Comparison of ENCODE assay signal across 10 mouse cellular contexts in the genomic region with DNA sequence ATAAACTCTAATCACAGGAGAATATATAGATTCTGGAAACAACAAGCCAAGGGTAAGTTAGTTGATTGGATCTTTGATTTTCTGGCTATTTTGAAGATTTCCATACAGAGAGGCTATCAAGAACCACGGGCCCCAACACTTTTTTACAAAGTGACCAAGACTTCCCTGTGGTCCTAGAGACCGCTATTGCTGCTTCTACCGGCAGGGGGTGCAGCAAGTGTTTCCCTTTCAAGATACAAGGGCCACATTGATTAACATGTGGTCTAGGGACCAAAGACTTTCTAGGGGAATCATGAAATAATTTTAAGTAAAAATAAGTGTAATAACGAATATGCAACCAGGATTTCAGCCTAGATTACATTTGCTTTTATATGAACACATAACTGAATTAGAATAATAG. TPM values are rescaled to one million over a fixed set of nuclear protein-coding genes. Genes with fewer than 3 reads are reported as not detected.
DNase-seq lines count a peak whose midpoint lies in the region; ATAC-seq lines count a peak whose summit lies in the region.
"Had no signal": no experiment of that assay in that cellular context is flagged by ENCODE, and none has a peak within 500 bp of the region (broad histone marks: within the 10 kb centered on the region; RNA-seq: fewer than 3 reads in every experiment).

No protein-coding gene starts in this region.

- no peaks in the 10 kb centered on the region for H3K9me3 ChIP-seq in neural tube, embryonic 15.5 days (replicated peaks)
- H3K9me3 ChIP-seq: heart, embryonic 15.5 days; neural tube, embryonic 13.5 days had no signal

- peaks cover 7% of the 10 kb centered on the region; the same call in 1 of the 2 replicates for H3K4me1 ChIP-seq in neural tube, embryonic 15.5 days
- H3K4me1 ChIP-seq: heart, embryonic 15.5 days had no signal

- no peaks in the 10 kb centered on the region for H3K27me3 ChIP-seq in neural tube, embryonic 15.5 days (replicated peaks)
- H3K27me3 ChIP-seq: neural tube, embryonic 13.5 days had no signal

- ATAC-seq in neural tube, embryonic 15.5 days (ENCODE audit: low FRiP score) = no peak
- ATAC-seq in inflammation-experienced regulatory T-cells, adult 6 months = peak; percentile 49

- DNase-seq in adrenal gland, adult (ENCODE audit: inconsistent age in 2 of 2, low spot score in 1 of 2) = peak; percentile 36 to 81
- no peak for DNase-seq in adrenal gland, postnatal 4 days (ENCODE audit: low spot score in 2 of 2)
- DNase-seq in neural tube, embryonic 10.5 days (ENCODE audit: extremely low spot score, low spot score) = peak; percentile 55
- DNase-seq in embryo, embryonic 9.5 days (ENCODE audit: extremely low spot score) = peak; percentile 67
- DNase-seq in lung, adult 18-20 months = peak; percentile 59 to 60
- peak; percentile 16 to 28 for DNase-seq in right cerebral cortex, postnatal 36 days (ENCODE audit: low spot score in 2 of 2)

- no peaks in the 10 kb centered on the region for H3K36me3 ChIP-seq in neural tube, embryonic 15.5 days
- H3K36me3 ChIP-seq: heart, embryonic 15.5 days; neural tube, embryonic 13.5 days had no signal

- WGBS in neural tube, embryonic 15.5 days = 8% methylated on average over 4 of the region's 4 CpGs

- no peak overlapping the region for H3K4me2 ChIP-seq in neural tube, embryonic 15.5 days
- H3K4me2 ChIP-seq: heart, embryonic 15.5 days; neural tube, embryonic 13.5 days had no signal

- no peak overlapping the region for H3K4me3 ChIP-seq in neural tube, embryonic 15.5 days (replicated peaks)
- H3K4me3 ChIP-seq: heart, embryonic 15.5 days; neural tube, embryonic 13.5 days had no signal

- H3K27ac ChIP-seq in neural tube, embryonic 15.5 days (replicated peaks) = no peak overlapping the region
- H3K27ac ChIP-seq: heart, embryonic 15.5 days; neural tube, embryonic 13.5 days had no signal

- no peak overlapping the region for H3K9ac ChIP-seq in neural tube, embryonic 15.5 days (replicated peaks)
- H3K9ac ChIP-seq: heart, embryonic 15.5 days; neural tube, embryonic 13.5 days had no signal

RNA-seq across cellular contexts. Expression of gene Pigm, which starts 34.5 kb away (rescaled TPM):
- total RNA-seq in adrenal gland, postnatal 4 days (2021) = 10 to 100 TPM; 18.1 to 19.9 TPM
- polyA plus RNA-seq in neural tube, embryonic 15.5 days (2015; fragmentation: Nextera tagmentation; extraction: Ambion mirVana) = 3.7 and 3.8 TPM in 2 replicates
- polyA plus RNA-seq in inflammation-experienced regulatory T-cells, adult 6 months (2017; shearing (Covaris generic)) = 1 to 10 TPM; 4.9 to 6.3 (median 5.7) TPM

Comparison
In these comparisons a context has a peak if more than half of its experiments do, and no peak if none do; other contexts are left out.
1. DNase-seq: peak in adrenal gland, adult (2 of 2), neural tube, embryonic 10.5 days (single experiment), embryo, embryonic 9.5 days (single experiment), lung, adult 18-20 months (2 of 2) and right cerebral cortex, postnatal 36 days (2 of 2); none in adrenal gland, postnatal 4 days (0 of 2).